Mouse (Mus musculus) liver, adult 2 months (tissue): ENCODE measurements around the gene Stt3b. TPM values are rescaled to one million over a fixed set of nuclear protein-coding genes. Genes with fewer than 3 reads are reported as not detected.

Experiments
- DNase-seq: peaks from one replicate; pipeline ENCODE4 v3.0.0-alpha.2; 2011; ENCODE audit warnings: low read depth, low spot score; ENCODE audit errors: extremely low read depth
- H3K27ac ChIP-seq: fragments of 200-500 bp; replicated peaks from 2 replicates; pipeline ENCODE4 v1.5.1; 2012; ENCODE audit warnings: low read depth, mild to moderate bottlenecking, control low read depth, inconsistent platforms, low read length; ENCODE audit not compliant: insufficient read depth
- H3K27me3 ChIP-seq: fragments of 200-500 bp; 2 replicates; pipeline ENCODE4 v1.6.1; 2012; ENCODE audit warnings: mild to moderate bottlenecking, moderate library complexity, low read length, inconsistent platforms; ENCODE audit not compliant: control insufficient read depth, insufficient read depth
- H3K36me3 ChIP-seq: fragments of 200-500 bp; 2 replicates; pipeline ENCODE4 v1.6.1; 2012; ENCODE audit warnings: low read length, inconsistent platforms; ENCODE audit not compliant: control insufficient read depth, insufficient read depth
- H3K4me1 ChIP-seq: fragments of 200-500 bp; 2 replicates; pipeline ENCODE4 v1.6.1; 2011; ENCODE audit warnings: low read length; ENCODE audit not compliant: control insufficient read depth, insufficient read depth
- H3K4me3 ChIP-seq: fragments of 200-500 bp; 2 replicates; pipeline ENCODE4 v1.5.1; 2011; ENCODE audit warnings: low read depth, mild to moderate bottlenecking, control low read depth, low read length, moderate library complexity; ENCODE audit not compliant: insufficient read depth
- H3K79me2 ChIP-seq: fragments of 200-500 bp; 2 replicates; pipeline ENCODE4 v1.6.1; 2012; ENCODE audit warnings: inconsistent platforms, mild to moderate bottlenecking, low read length, moderate library complexity; ENCODE audit not compliant: control insufficient read depth, insufficient read depth
- H3K9ac ChIP-seq: fragments of 200-500 bp; 2 replicates; pipeline ENCODE4 v1.6.1; 2012; ENCODE audit warnings: low read depth, mild to moderate bottlenecking, control low read depth, inconsistent platforms, low read length
- CTCF ChIP-seq: fragments of 200-500 bp; IDR thresholded peaks from 2 replicates; pipeline ENCODE4 v1.5.1; 2011; ENCODE audit warnings: low read depth, low read length, control low read depth
- POLR2A ChIP-seq: fragments of 200-500 bp; IDR thresholded peaks from 2 replicates; pipeline ENCODE4 v1.6.1; 2011; ENCODE audit warnings: low read length, control low read depth; ENCODE audit not compliant: insufficient read depth; ENCODE audit errors: extremely low read depth
- WGBS: fragments of 180-500 bp; shearing (Covaris S2); methylation state at CpG from one replicate; pipeline ENCODE4 v1.1.7; 2018; 5-methylcytosine and 5-hydroxymethylcytosine counted together
- polyA plus RNA-seq: library from polyadenylated mRNA; depleted of rRNA; stranded (reverse); fragments of >200 nt; gene quantifications from 2 replicates; pipeline ENCODE4 v1.2.3, GENCODE M21; 2012
- total RNA-seq: library from RNA; depleted of rRNA; stranded (reverse); fragments of >200 nt; gene quantifications from 2 replicates; pipeline ENCODE4 v1.2.3, GENCODE M21; 2014

The Stt3b gene
- total and polyA plus RNA-seq, 2 experiments: 28.2 to 60.5 TPM

DNA sequence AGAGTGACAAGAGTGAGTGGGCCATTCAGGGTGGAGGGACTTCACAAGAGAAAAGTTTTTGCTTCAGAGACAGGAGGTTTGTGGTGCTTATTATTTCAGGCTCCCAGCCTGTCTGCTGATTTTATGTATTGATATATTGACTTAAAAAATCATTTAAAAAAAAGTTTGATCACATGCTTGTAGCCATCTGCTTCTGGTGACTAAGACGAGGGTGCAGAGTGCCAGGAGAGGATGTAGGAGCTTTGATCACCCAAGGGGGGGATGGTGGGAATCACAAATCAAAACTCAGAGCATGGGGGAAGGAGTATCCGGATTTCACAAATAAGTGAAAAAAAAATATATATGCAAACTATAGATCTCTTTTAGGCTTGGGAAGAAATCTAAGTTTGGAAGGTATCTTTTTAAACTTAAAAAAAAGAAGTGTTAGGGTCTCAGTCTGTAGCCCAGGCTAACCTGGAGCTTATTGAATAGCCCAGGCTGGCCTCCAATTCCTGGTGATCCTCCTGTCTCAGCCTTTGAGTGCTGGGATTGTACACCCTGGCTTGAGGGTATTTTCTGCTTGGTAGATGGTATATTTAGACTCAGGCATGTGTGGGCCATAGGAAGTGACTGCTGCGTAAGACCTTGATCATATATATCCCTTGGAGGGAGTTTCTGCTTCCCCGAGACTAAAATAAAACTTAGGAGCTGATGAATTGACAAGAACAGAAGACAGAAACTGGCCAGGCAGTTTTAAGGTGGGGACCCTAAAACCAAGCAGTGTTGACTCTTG is 39.7 kb upstream of the Stt3b start:
- no peak overlapping the region for H3K4me3 ChIP-seq
- no peak for TF ChIP-seq CTCF
- no peak for TF ChIP-seq POLR2A
- H3K4me1 ChIP-seq: no peaks in the 10 kb centered on the region
- H3K27ac ChIP-seq: no peak overlapping the region
- H3K36me3 ChIP-seq: no peaks in the 10 kb centered on the region
- no peaks in the 10 kb centered on the region for H3K79me2 ChIP-seq
- DNase-seq: no peak
- no peaks in the 10 kb centered on the region for H3K27me3 ChIP-seq
- 85% methylated on average over 4 of the region's 4 CpGs for WGBS
- no peak overlapping the region for H3K9ac ChIP-seq

DNA sequence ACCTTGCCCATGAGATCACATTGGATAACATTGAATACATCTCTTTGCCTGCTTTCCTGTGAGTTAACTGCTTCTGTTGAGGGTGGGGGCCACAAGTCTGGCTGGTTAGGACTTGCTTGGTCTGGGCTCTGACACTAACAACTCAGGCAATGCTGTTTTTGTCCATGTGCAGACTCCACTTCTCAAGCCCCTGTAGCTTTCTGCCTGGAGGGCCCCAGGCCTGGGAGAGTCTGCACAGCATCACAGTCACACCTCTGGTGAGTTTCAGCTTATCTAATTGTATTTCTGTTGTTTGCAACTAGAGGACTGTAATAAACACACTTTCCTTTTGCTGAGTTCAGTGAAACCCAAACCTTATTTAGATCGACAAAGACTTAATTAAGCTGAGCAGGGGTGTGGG is 38.9 kb upstream of the Stt3b start:
- 80% methylated on average over 1 of the region's 1 CpGs for WGBS
- H3K36me3 ChIP-seq: no peaks in the 10 kb centered on the region
- no peak overlapping the region for H3K4me3 ChIP-seq
- H3K9ac ChIP-seq: no peak overlapping the region
- TF ChIP-seq POLR2A: no peak
- no peak for TF ChIP-seq CTCF
- no peaks in the 10 kb centered on the region for H3K27me3 ChIP-seq
- no peaks in the 10 kb centered on the region for H3K4me1 ChIP-seq
- no peak overlapping the region for H3K27ac ChIP-seq
- no peak for DNase-seq
- H3K79me2 ChIP-seq: no peaks in the 10 kb centered on the region

DNA sequence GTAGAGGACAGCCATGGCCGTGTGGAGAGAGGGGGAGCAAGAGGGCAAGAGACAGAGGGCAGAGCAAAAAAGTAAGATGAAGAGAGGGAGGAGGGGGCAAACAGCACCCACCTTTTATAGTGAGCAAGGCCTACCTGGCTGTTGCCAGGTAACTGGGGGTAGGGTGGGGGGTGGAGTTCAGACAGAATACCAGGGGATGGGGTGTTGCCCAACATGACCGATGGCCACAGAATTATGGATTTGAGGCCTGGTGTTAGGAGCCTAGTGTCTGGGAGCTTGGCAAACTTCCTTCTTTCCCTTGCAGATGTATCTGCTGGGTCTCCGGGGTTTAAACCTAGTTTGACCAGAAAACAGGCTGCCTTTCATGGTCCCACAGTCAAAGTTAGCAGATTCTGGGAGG is 34.7 kb upstream of the Stt3b start:
- peak; percentile 27 for DNase-seq
- TF ChIP-seq CTCF (no peak), POLR2A (no peak)
- H3K79me2 ChIP-seq: no peaks in the 10 kb centered on the region
- WGBS: 47% methylated on average over 3 of the region's 3 CpGs
- no peak overlapping the region for H3K4me3 ChIP-seq
- H3K36me3 ChIP-seq: no peaks in the 10 kb centered on the region
- no peaks in the 10 kb centered on the region for H3K4me1 ChIP-seq
- no peak overlapping the region for H3K9ac ChIP-seq
- H3K27ac ChIP-seq: no peak overlapping the region
- no peaks in the 10 kb centered on the region for H3K27me3 ChIP-seq

DNA sequence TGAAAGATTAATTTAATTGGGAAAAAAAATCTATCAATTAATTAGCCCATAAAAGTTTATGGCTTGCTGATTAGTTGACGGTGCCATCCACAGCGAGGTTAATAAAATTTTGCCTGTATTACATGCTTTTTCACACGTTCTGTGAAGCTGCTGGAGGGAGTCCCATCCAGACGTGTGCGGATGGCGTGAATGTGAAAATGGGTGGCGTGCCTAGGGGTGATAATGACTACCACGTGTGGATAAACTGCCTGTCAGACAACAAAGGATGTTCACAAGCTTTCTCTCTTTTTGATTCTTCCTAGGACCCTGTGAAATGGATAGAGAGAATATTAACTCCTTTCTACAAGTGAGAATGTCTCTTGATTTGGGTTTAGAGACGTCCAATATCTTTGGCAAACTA is 31.4 kb upstream of the Stt3b start:
- Histone ChIP-seq H3K27me3 (no peaks in the 10 kb centered on the region), H3K4me1 (no peaks in the 10 kb centered on the region), H3K79me2 (no peaks in the 10 kb centered on the region), H3K9ac (no peak overlapping the region), H3K36me3 (no peaks in the 10 kb centered on the region), H3K4me3 (no peak overlapping the region), H3K27ac (no peak overlapping the region)
- DNase-seq: no peak
- WGBS: 90% methylated on average over 9 of the region's 9 CpGs
- TF ChIP-seq POLR2A: no peak
- no peak for TF ChIP-seq CTCF

DNA sequence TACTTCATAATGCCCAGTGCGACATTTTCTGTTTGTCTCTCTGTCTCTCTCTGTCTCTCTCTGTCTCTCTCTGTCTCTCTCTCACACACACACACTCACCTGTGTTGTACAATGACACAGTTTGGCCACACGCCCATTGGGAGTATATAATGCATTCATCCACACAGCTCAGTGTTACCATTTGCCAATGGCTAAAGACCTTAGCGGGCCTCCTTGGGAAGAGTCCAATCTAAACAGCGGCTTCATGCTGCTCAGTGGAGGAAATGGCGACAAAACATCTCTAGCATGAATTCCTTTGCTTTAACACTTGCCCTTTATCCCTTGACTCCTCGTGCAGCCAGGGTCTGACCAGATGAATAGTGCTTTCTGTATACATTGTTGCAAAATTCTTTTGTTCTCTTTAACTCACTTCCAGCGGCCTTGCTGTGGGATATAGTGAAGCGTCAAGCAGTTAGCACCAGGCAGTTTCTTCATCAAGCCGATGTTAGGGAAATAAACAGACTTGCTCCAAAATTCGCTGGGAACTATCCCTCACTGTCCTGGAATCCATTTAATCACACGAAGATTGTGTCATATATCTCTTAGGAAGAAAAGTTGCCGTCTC is 30.1 kb upstream of the Stt3b start:
- Histone ChIP-seq H3K4me3 (no peak overlapping the region), H3K27ac (no peak overlapping the region), H3K27me3 (no peaks in the 10 kb centered on the region), H3K36me3 (no peaks in the 10 kb centered on the region), H3K4me1 (no peaks in the 10 kb centered on the region), H3K9ac (no peak overlapping the region), H3K79me2 (no peaks in the 10 kb centered on the region)
- WGBS: 53% methylated on average over 12 of the region's 12 CpGs
- TF ChIP-seq POLR2A (no peak), CTCF (no peak)
- DNase-seq: no peak

DNA sequence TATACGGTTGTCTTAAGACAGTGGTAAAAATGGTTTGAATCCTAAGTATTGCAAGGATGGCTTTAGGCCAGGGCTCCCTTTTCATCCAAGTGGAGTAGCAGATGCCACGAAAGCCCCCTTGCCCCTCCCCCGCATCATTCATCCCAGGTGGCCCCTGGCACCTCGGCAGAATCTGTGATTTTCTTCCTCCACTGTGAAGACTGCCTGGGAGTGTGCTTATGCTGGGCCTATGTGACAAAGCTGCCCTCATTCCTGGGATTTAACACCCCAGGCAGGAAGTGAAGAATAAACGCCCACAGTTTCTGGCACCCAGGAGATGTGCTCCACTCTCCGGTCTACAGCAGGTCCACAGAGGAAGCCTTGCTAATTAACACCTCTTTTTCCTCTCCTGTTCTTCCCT is 28.6 kb upstream of the Stt3b start:
- no peaks in the 10 kb centered on the region for H3K79me2 ChIP-seq
- TF ChIP-seq CTCF (no peak), POLR2A (no peak)
- no peak overlapping the region for H3K4me3 ChIP-seq
- no peaks in the 10 kb centered on the region for H3K4me1 ChIP-seq
- no peak for DNase-seq
- no peaks in the 10 kb centered on the region for H3K27me3 ChIP-seq
- WGBS: 67% methylated on average over 6 of the region's 6 CpGs
- H3K27ac ChIP-seq: no peak overlapping the region
- H3K36me3 ChIP-seq: no peaks in the 10 kb centered on the region
- no peak overlapping the region for H3K9ac ChIP-seq
